Mouse (Mus musculus) frontal cortex, postnatal 25 days (tissue): ENCODE measurements around the gene Atg14.
A peak's percentile ranks its signal among the peaks of the same experiment; 100 is the strongest.
"Not testable (repeated sequence)": the region's sequence is repeated elsewhere in the genome, so short reads cannot be mapped to it uniquely, and the experiment has no call there.

ENCODE experiments used
- DNase-seq, 2 experiments: peaks; one replicate each; pipeline ENCODE4 v3.0.0; 2022; ENCODE audit warnings: low spot score in 2 of 2

Atg14 gene

DNA sequence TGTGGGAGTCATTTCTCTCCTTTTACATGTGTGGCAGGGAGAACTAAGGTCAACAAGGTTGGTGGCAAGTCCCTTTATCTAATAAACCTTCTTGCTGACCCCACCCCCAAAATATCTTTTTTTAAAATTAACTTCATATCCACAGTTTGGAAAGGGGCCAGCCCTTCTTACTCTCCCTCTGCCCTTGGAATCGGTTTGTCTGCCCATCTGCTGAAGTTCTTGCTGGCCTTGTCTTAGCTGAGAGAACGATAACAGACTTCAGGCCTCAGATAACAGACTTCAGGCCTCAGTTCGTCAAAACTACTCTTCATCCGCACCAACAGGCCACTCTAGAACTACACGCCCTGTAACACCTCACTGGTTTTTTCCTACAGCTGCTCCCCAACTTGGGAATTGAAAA is 26.2 kb downstream of the Atg14 start:
- no peak for DNase-seq

DNA sequence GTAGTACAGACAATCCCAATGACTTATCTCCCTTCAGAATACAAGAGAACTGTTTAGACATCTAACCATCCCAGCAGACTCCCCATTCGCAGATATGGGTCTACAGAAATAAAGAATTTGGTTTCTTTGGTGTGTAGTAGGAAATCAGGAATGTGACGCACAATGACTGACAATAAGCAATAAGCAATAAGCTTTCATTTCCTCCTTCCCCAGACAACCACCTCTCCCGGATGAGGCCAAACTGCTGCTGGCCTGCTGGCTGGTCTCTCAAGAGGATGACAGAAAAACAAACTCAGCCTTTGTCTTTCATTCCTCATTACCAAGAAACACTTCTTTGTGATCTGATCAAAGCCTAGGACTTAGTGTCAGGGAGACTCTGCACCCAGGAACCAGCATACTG is 28.2 kb downstream of the Atg14 start:
- no peak for DNase-seq

- no peak for DNase-seq
These were observed 29.0 kb downstream of the Atg14 start for GRCm38 (mm10) chr14:47541325-47541948.

GRCm38 (mm10) chr14:47535096-47535495 is 35.4 kb downstream of the Atg14 start:
- no peak for DNase-seq

DNA sequence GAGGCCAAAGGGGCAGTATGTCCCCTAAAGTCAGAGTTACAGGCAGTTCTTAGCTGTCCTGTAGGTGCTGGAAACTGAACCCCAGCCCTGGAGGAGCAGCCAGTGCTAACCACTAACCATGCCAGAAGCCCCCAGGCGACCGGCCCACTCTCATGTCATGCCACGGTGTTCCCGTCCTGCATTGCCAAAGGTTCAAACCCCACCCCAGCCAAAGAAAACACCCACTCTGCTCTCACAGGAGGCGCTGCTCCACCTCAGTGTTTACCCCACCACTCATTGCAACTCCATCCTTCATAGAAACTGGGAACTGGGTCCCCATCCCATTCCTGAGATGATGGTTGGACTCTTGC is 36.3 kb downstream of the Atg14 start:
- DNase-seq: no peak

DNA sequence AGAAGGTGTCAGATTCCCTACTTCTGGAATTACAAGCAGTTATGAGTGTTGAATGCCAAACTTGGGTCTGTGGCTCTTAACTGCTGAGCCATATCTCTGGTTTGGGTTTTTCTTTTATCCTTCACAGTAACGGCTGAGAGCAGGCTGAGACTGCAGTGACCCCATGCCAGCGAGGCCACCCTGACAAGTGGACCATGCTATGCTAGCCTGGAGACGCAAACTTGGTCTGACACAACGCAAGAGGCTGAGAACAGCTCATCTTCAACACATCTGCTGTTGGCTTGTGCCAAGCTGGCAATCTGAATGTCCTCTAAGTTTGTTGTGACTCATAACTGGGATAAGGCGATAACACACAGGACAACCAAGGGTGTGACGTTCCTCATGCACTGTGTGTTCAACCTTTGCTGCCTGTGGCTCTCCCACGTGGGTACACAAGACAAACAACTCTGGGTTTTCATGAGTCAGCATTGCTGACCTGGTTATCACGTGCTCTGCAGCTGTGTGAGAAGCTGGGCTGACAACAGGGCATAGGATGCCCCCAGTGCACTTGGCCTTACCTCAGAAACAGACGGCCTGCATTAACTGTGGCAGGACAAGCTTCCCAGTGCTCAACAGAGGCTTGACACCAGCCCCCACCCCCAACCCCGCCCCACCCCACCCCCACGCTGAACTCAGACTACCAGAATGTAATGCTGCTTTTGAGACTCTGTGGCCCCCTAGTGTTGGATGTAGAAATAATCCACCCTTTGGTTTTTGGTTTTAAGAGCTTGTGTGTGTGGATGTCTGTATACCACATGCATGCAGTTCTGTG is 36.9 kb downstream of the Atg14 start:
- DNase-seq: no peak

DNA sequence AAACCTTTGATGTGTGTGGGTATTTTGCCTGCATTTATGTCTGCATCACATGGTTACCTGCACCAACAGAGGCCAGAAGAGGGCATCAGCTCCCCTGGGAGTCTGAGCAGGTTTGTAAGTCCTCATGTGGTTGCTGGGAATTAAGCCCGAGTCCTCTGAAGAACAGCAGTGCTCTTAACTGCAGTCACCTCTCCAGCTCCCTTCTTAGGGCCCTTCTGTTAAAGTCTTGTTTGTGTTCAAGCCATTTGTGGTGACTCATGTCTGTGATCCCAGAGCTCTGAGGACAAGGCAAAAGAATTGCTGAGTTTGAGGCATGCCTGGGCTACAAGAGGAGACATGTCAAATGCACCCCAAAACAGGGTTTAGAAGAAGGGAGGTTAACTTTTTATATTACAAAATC is 38.0 kb downstream of the Atg14 start:
- no peak for DNase-seq

DNA sequence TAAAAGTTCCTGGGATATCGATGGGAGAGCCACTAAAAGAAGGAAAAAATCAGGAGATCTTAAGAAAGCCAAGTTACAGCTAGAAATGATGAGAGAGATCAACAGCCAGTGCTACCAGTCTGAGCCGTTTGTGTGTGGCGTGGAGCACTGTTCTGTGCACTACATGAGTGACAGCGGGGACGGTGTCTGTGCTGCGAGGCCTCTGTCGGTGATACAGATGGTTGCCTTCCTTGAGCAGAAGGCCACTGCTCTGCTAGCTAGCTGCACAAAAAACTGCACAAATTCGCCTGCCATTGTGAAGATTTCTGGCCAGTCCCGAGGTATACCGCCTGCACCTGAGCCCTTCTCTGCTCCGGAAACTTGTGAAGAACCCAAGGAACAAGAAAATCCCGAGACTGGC is 40.9 kb downstream of the Atg14 start:
- not testable (repeated sequence) for DNase-seq

- DNase-seq: peak in 1 of 2 experiments; percentile 53
These were observed 41.4 kb downstream of the Atg14 start for GRCm38 (mm10) chr14:47529019-47529418.

GRCm38 (mm10) chr14:47528293-47528692 is 42.2 kb downstream of the Atg14 start:
- DNase-seq: no peak

- no peak for DNase-seq
These were observed 42.6 kb downstream of the Atg14 start for GRCm38 (mm10) chr14:47527833-47528232.

DNA sequence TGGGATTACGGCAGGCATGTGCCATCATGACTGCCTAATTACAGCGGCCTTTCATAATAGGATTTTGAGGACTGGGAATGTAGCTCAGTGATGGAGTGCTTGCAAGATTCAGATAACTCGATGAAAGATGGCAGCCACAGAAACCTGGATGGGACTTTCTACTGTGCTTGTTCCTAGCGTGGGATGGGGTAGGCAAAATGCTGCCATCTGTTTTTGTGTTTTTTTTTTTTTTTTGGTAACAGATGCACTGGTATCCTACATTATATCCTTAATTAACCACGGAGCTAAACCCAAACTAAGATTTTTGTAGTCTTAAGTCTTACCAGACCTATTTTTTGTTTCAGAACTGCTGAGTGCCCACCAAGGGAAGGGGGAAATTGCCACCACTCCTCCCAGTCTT is 44.6 kb downstream of the Atg14 start:
- no peak for DNase-seq

- DNase-seq: no peak
These were observed 45.1 kb downstream of the Atg14 start for GRCm38 (mm10) chr14:47525374-47525773.

DNA sequence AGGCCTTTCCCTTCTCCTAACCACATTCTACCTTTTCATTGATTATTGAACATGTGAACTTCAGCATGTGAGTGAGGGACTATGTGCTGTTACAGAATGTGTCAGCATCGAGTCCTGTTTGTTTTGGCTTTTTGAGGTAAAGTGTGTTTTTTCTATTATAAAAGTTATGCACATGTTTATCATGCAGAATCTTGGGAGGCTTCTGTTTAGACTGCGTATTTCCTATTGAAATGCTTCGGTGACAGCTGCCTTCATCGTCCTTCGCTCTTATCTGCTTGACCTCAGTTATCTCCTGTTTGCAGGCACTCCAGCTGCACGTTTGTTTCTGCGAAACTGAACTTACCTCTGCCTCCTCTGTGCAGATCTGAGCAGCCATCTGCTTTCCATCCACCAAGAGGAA is 48.1 kb downstream of the Atg14 start:
- DNase-seq: no peak

GRCm38 (mm10) chr14:47521609-47522008 is 48.8 kb downstream of the Atg14 start:
- no peak for DNase-seq

- DNase-seq: no peak
These were observed 49.5 kb downstream of the Atg14 start for GRCm38 (mm10) chr14:47520751-47521449.

DNA sequence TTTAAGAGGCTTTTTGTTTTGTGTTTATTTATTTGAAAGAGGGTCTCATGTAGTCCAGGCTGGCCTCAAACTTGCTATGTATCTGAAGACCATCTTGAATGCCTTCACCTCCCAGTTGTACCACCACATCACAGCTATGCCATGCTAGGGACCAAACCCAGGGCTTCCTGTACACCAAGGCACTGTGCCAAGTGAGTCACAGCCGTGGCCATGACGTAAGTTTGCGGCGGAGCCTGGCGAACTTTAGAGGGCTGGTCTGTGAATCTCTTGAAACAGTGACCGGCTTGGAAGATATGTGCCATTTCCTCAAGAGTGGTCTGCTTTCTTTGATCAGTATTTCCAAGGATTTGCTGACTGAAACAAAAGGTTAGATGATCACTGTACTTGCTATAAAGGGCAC is 51.8 kb downstream of the Atg14 start:
- no peak for DNase-seq

GRCm38 (mm10) chr14:47516755-47517154 is 53.7 kb downstream of the Atg14 start:
- DNase-seq: no peak

- DNase-seq: no peak
These were observed 54.8 kb downstream of the Atg14 start for GRCm38 (mm10) chr14:47515636-47516035.

DNA sequence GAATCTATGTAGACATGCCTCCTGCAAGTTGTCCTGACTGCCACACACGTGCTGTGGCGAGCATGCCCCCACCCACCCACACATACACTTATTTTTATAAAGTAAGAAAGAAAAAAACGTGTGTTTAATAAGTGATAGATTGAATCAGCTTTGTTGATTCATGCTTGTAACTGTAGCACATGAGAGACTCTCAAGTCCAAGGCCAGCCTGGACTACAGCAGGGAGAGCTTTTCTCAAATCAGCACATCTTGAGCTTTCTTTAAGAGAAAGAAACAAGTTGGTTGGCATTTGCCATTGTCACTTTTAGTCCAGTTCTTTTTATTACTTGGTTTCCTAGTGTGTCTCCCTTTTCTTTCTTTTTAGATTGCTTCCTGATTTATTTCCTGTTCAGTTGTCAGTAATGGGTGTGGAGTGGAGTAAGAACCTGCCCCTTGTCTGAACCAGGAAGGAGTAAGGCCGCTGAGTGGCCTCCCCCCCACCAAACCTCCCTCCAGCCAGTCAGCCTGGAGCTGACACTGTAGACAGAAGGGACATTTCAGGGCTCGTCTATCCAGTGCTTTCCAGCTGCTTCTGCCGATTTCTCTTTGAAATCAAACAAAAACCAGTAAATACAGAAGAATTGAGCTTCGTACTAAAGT is 55.5 kb downstream of the Atg14 start:
- DNase-seq: no peak

DNA sequence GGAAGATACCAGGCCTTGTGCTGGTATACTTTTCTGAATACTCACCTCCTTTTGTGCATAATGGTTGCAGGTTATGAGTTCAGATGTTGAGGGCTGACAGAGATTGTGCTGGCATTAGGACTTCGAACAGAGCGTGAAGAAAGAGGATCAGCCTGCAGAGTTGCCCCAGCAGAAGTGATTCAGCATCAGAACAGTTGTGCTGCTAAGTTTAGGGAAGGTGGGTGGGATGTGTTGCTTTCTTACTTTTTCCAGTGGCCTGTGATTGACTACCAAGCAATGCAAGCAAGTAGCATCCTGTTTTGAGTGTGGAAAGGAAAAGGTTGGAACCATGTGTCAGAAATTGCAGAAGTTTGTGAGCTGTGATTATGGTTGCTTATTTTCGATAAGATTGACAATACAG is 56.8 kb downstream of the Atg14 start:
- DNase-seq: no peak

- DNase-seq: no peak
These were observed 60.2 kb downstream of the Atg14 start for GRCm38 (mm10) chr14:47510244-47510643.
